Mouse (Mus musculus): ENCODE measurements around the gene Tenm4.

DNA sequence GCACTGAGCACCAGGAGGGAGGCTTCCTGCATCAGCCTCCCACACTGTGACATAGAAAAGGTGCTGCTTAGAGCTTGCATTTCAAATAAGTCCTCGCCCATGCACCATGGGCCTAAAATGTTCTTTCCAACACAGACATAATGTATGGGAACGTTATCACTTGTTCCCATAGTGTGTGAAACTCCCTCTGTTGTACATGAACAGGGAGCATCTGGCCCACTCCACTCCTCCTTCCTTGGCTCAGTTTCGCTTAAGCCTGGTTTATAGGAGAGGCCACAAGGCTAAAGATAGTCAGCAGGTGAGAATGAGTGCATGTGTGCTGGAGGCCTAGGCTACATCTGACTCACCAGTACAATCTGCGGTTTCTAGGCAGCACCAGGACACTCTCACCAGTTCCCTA lies 667.9 kb downstream of the Tenm4 start:
- no peak for TF ChIP-seq POLR2A (IDR thresholded peaks at IDR 0.05; ENCODE audit: borderline replicate concordance, insufficient read depth, low read length)
- TF ChIP-seq CTCF (IDR thresholded peaks at IDR 0.05; ENCODE audit: borderline replicate concordance, insufficient read depth, low read depth, low read length) = no peak
